Mouse (Mus musculus) lung, embryonic 15.5 days (tissue): ENCODE results near the gene Tub. TPM values are rescaled to one million over a fixed set of nuclear protein-coding genes. Genes with fewer than 3 reads are reported as not detected.

ENCODE experiments used
- ATAC-seq: fragments of 200-750 bp; cut with Nextera tagmentation; 2 replicates; pipeline ENCODE4 v1.8.0; 2017; ENCODE audit warnings: moderate number of reproducible peaks, borderline replicate concordance; ENCODE audit not compliant: low FRiP score, low TSS enrichment; ENCODE audit errors: extremely low read depth
- H3K27ac ChIP-seq: fragments of 300-500 bp; sonication (generic); 2 replicates; pipeline ENCODE4 v1.5.1; 2015; ENCODE audit warnings: moderate library complexity, mild to moderate bottlenecking, inconsistent platforms
- H3K27me3 ChIP-seq: fragments of 300-500 bp; sonication (generic); 2 replicates; pipeline ENCODE4 v1.6.1; 2015; ENCODE audit warnings: inconsistent platforms
- H3K36me3 ChIP-seq: fragments of 300-500 bp; sonication (generic); 2 replicates; pipeline ENCODE4 v1.6.1; 2015; ENCODE audit warnings: inconsistent platforms
- H3K4me1 ChIP-seq: fragments of 300-500 bp; sonication (generic); 2 replicates; pipeline ENCODE4 v1.6.1; 2015; ENCODE audit warnings: inconsistent platforms
- H3K4me2 ChIP-seq: fragments of 300-500 bp; sonication (generic); 2 replicates; pipeline ENCODE4 v1.6.1; 2015; ENCODE audit warnings: inconsistent platforms, mild to moderate bottlenecking, moderate library complexity
- H3K4me3 ChIP-seq: fragments of 300-500 bp; sonication (generic); 2 replicates; pipeline ENCODE4 v1.5.1; 2015; ENCODE audit warnings: mild to moderate bottlenecking, inconsistent platforms
- H3K9ac ChIP-seq: fragments of 300-500 bp; sonication (generic); 2 replicates; pipeline ENCODE4 v1.6.1; 2015; ENCODE audit warnings: inconsistent platforms
- H3K9me3 ChIP-seq: fragments of 300-500 bp; sonication (generic); 2 replicates; pipeline ENCODE4 v1.6.1; 2016; ENCODE audit warnings: inconsistent platforms
- WGBS: fragments of 180-500 bp; shearing (Covaris S2); methylation state at CpG from one replicate; pipeline ENCODE4 v1.1.7; 2015; 5-methylcytosine and 5-hydroxymethylcytosine counted together
- polyA plus RNA-seq: library from polyadenylated mRNA; unstranded; fragments of >200 nt; fragmentation: Nextera tagmentation; extraction: Ambion mirVana; gene quantifications from 2 replicates; pipeline ENCODE4 v1.2.1, GENCODE M21; 2015

Tub gene
- polyA plus RNA-seq, 1 experiment from 2014 or later = 1.8 TPM

DNA sequence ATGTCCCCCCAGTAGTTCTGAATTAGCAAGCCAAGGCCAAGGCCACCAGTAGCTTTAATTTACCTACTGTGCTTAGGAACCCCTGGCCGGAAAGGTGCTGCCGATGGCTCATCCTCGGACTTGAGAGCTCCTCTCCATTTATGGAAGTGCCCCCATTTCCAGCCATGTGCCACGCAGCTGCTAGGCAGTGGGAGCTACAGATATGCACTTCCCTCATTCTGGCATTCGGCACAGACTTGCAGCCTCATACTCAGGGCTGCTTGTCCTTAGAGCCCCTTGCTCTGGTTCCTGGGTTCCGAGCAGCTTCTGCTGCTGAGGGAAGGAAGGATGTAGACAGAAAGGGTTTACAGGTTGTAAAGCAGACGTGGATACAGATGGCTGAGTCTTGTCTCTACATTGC lies 64.7 kb downstream of the Tub start:
- WGBS = 76% methylated on average over 7 of the region's 7 CpGs
- ATAC-seq = no peak
- peaks cover 29% of the 10 kb centered on the region for H3K27me3 ChIP-seq
- no peak overlapping the region for H3K9ac ChIP-seq
- no peaks in the 10 kb centered on the region for H3K36me3 ChIP-seq
- 0 out of 2 replicates have a peak, but pooled peaks cover 13% of the 10 kb centered on the region for H3K4me1 ChIP-seq
- H3K9me3 ChIP-seq = no peaks in the 10 kb centered on the region
- no peak overlapping the region for H3K4me2 ChIP-seq
- no peak overlapping the region for H3K27ac ChIP-seq
- no peak overlapping the region for H3K4me3 ChIP-seq

DNA sequence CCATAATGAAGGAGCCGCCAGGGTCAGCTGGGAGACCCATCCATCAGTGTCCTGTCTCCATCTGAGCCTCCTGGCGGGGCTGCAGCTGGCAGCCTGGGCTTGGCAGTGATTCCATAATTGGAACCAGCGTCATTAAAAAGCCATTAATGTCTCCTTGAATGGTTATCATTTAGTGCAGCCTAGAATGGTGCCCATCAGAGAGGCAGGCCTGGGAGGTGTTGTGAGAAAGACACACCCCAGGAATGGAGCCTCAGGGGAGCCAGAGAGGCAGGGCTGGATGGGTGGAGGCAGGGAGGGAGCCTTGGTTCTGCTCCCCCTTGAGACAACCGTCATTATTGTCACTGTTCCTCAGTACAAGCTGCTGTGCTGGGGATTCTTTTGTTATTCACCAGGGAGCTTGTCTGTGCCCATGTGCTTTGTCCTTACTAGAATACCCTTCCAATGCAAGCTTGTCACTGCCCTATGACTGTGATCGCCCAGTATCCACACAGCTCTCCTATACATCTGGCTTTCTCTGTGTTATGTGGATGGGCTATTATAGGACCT lies 66.3 kb downstream of the Tub start:
- no peak overlapping the region for H3K4me3 ChIP-seq
- H3K27me3 ChIP-seq = peaks cover 13% of the 10 kb centered on the region
- no peak overlapping the region for H3K9ac ChIP-seq
- no peaks in the 10 kb centered on the region for H3K36me3 ChIP-seq
- H3K9me3 ChIP-seq = no peaks in the 10 kb centered on the region
- ATAC-seq = no peak
- H3K4me2 ChIP-seq = no peak overlapping the region
- no peak overlapping the region for H3K27ac ChIP-seq
- H3K4me1 ChIP-seq = 0 out of 2 replicates have a peak, but pooled peaks cover under 1% of the 10 kb centered on the region
- 41% methylated on average over 5 of the region's 5 CpGs for WGBS

DNA sequence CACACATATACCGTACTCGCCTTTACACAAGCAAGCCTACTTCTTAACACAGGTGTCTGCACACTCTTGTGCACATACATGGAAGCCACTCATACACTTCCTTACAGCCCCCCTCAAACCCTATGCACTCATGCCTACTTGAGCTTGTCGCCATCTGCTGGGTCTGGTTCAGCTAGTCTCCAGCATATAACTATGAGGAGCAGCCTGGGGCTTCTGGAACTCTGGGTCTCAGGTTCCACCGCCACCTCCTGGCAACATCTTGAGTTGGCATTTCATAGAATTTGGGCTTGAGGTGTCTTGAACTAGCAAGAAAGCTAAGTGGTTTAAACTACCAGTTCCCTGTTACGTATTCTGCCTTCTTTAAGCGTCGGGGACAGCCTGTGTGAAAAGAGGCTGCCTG lies 69.1 kb downstream of the Tub start:
- H3K27ac ChIP-seq = no peak overlapping the region
- ATAC-seq = no peak
- no peaks in the 10 kb centered on the region for H3K36me3 ChIP-seq
- 77% methylated on average over 7 of the region's 7 CpGs for WGBS
- no peaks in the 10 kb centered on the region for H3K9me3 ChIP-seq
- H3K9ac ChIP-seq = no peak overlapping the region
- H3K4me1 ChIP-seq = no peaks in the 10 kb centered on the region
- no peak overlapping the region for H3K4me3 ChIP-seq
- H3K4me2 ChIP-seq = no peak overlapping the region
- no peaks in the 10 kb centered on the region for H3K27me3 ChIP-seq

DNA sequence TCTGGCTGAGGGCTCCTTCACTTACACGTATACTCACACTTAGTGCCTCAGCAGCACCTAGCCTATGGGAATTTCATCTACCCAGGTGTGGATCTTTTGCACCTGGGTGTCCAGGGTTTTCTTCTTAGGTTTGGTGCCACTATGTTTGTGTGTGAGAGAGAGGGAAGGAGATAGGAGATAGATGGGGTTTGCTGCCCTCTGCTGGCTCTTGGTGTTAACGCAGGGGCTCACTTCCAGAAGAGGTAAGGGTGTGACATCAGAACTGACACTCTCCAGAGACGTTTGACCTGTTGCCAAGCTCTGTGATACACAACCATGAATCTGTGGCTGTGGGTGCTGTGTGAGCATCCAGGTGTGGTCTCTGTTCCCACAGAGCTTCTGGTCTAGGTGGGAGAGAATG lies 71.3 kb downstream of the Tub start:
- H3K4me2 ChIP-seq = no peak overlapping the region
- no peak overlapping the region for H3K9ac ChIP-seq
- no peaks in the 10 kb centered on the region for H3K9me3 ChIP-seq
- ATAC-seq = no peak
- no peak overlapping the region for H3K27ac ChIP-seq
- H3K36me3 ChIP-seq = no peaks in the 10 kb centered on the region
- no peaks in the 10 kb centered on the region for H3K4me1 ChIP-seq
- H3K4me3 ChIP-seq = no peak overlapping the region
- H3K27me3 ChIP-seq = no peaks in the 10 kb centered on the region
- 9% methylated on average over 3 of the region's 3 CpGs for WGBS

DNA sequence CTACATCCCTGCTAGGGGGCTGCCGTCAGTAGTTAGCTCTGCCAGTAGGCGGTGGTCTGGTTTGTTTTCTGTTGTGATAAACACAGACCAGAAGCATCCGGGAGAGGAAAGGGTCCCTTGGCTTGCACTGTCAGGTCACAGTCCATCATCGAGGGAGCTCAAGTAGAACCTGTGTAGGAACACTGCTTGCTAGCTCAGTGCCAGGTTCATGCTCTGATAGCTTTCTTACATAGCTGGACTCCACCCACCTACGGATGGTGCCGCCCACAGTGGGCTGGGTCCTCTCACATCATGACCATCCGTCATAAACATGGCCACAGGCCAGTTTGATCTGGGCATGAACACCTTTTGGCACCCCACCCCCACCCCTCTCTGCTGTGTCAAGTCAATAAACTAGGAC lies 75.6 kb downstream of the Tub start:
- no peak overlapping the region for H3K27ac ChIP-seq

DNA sequence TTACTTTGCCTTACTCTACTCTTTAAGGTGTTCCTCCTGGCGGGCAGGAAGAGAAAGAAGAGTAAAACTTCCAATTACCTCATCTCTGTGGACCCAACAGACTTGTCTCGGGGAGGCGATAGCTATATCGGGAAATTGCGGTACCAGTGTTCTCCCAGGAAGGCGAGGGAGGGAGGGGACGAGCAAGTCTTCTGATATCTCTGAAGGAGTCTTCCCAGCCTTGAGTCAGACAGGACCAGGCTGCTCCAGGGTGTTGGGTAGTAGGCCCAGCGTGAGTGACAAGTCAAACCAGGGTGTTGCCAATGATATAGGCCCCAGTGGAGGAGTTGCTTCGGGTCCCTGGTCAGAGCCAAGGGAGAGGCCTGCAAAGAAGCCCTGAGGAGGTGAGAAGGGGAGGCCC lies 76.8 kb downstream of the Tub start:
- Histone ChIP-seq H3K4me1 (no peaks in the 10 kb centered on the region), H3K27me3 (no peaks in the 10 kb centered on the region), H3K36me3 (no peaks in the 10 kb centered on the region), H3K9ac (no peak overlapping the region), H3K4me2 (no peak overlapping the region), H3K4me3 (no peak overlapping the region), H3K27ac (no peak overlapping the region), H3K9me3 (no peaks in the 10 kb centered on the region)
- no peak for ATAC-seq
- WGBS = 87% methylated on average over 9 of the region's 9 CpGs

More for the DNA sequence above, 75.6 kb downstream of the Tub start:
- Histone ChIP-seq H3K9ac (no peak overlapping the region), H3K4me1 (no peaks in the 10 kb centered on the region), H3K9me3 (no peaks in the 10 kb centered on the region), H3K4me2 (no peak overlapping the region), H3K36me3 (no peaks in the 10 kb centered on the region), H3K4me3 (no peak overlapping the region), H3K27me3 (no peaks in the 10 kb centered on the region)
- WGBS = 69% methylated on average over 7 of the region's 7 CpGs
- ATAC-seq = no peak

DNA sequence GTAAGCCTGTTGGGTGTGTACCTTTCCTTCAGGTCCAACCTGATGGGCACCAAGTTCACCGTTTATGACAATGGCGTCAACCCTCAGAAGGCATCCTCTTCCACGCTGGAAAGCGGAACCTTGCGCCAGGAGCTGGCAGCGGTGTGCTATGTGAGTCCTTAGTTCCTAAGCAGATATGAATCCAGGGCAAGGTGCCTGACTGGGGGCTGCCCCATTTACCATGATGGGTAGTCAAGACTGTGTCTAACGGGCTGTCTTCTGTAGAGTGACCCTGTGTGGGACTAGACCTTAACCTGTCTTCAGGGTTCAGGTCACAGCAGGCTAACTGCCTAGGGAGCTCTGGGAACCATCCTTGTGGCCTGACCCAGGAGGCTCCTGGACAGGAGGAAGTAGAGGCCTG lies 77.6 kb downstream of the Tub start:
- 93% methylated on average over 7 of the region's 7 CpGs for WGBS
- no peak overlapping the region for H3K27ac ChIP-seq
- H3K4me3 ChIP-seq = no peak overlapping the region
- ATAC-seq = no peak
- no peak overlapping the region for H3K9ac ChIP-seq
- H3K36me3 ChIP-seq = no peaks in the 10 kb centered on the region
- H3K27me3 ChIP-seq = no peaks in the 10 kb centered on the region
- no peak overlapping the region for H3K4me2 ChIP-seq
- no peaks in the 10 kb centered on the region for H3K9me3 ChIP-seq
- H3K4me1 ChIP-seq = no peaks in the 10 kb centered on the region

DNA sequence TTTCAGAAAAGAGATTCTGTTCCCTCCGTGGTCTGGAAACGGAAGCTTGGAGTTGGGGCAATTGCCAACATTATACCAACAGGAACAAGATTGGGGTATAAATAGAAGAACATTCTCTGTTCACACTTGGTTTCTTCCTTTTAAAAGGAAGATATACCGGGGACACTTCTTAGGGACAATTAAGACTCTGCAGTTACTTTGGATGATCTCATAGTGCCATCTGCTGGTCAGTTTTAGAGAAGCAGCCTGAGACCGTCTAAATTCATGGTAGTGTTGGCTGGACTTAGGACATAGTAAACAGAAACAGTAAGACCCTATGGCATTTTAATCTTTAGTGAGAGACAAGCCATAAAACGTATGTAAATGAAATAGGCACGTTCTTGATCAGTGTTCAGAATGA lies 78.1 kb downstream of the Tub start:
- ATAC-seq = no peak
- Histone ChIP-seq H3K9ac (no peak overlapping the region), H3K4me2 (no peak overlapping the region), H3K4me3 (no peak overlapping the region), H3K9me3 (no peaks in the 10 kb centered on the region), H3K27ac (no peak overlapping the region), H3K4me1 (no peaks in the 10 kb centered on the region), H3K36me3 (no peaks in the 10 kb centered on the region), H3K27me3 (no peaks in the 10 kb centered on the region)
- WGBS = 25% methylated on average over 6 of the region's 6 CpGs

DNA sequence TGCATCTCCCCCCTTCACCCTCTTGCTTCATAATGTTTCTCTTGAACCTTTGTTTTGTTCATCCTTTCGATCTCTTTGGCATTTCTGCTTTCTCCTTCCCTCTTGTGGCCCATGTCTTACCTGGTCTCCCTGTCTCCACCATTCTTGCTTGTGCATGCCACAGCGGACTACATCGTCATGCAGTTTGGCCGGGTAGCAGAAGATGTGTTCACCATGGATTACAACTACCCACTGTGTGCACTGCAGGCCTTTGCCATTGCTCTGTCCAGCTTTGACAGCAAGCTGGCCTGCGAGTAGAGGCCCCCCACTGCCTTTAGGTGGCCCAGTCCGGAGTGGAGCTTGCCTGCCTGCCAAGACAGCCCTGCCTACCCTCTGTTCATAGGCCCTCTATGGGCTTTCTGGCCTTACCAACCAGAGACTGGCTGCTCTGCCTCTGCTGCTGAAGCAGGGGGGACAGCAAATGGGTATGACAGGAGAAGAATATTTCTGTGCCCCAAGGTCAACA lies 79.9 kb downstream of the Tub start:
- 86% methylated on average over 6 of the region's 6 CpGs for WGBS
- no peak overlapping the region for H3K9ac ChIP-seq
- H3K4me1 ChIP-seq = no peaks in the 10 kb centered on the region
- H3K27ac ChIP-seq = no peak overlapping the region
- no peak overlapping the region for H3K4me2 ChIP-seq
- no peaks in the 10 kb centered on the region for H3K36me3 ChIP-seq
- no peak for ATAC-seq
- H3K9me3 ChIP-seq = no peaks in the 10 kb centered on the region
- H3K27me3 ChIP-seq = no peaks in the 10 kb centered on the region
- no peak overlapping the region for H3K4me3 ChIP-seq

DNA sequence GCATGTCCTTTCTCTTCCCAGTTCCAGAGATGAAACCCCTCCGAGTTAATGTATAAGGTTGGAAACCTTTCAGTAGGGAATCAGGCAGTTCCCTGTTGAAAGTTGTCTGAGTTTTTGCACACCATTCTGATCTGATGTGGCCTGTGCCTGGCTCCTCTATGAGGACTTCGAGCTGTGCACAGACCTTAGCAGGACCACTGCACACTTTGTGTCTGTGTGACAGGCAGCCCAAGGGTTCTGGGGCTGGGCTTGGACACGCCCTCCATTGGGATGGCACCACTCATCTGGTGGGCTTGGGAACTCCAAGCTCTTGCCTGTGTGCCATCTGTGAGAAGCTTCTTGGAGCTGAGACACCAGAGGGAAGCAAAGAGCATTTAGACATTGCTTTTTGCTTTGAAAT lies 81.2 kb downstream of the Tub start:
- no peak for ATAC-seq

DNA sequence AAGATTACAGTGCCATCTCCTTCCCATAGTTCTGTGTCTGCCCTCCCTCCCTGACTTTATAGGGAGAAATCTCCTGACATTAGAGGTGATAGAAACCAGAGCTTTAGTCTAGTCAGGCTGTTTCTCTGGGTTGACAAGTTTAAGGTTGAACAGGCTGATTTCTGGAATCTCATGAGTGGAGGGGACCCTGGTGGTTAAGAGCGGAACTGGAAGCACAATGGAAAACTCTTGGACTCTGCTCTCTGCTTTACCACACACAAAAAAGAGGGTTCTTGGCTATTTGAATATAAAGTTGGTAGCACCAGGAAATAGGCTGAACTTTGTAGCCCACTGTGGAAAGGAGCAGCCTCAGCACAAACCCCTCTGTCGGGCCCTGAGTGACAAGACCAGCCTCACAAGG lies 81.9 kb downstream of the Tub start:
- 77% methylated on average over 2 of the region's 2 CpGs for WGBS
- no peak for ATAC-seq
- no peak overlapping the region for H3K4me3 ChIP-seq
- H3K9me3 ChIP-seq = no peaks in the 10 kb centered on the region
- no peaks in the 10 kb centered on the region for H3K27me3 ChIP-seq
- no peaks in the 10 kb centered on the region for H3K4me1 ChIP-seq
- no peak overlapping the region for H3K9ac ChIP-seq
- no peak overlapping the region for H3K27ac ChIP-seq
- H3K4me2 ChIP-seq = no peak overlapping the region
- H3K36me3 ChIP-seq = no peaks in the 10 kb centered on the region

More for the DNA sequence above, 81.2 kb downstream of the Tub start:
- WGBS = 76% methylated on average over 3 of the region's 3 CpGs
- H3K27ac ChIP-seq = no peak overlapping the region
- no peaks in the 10 kb centered on the region for H3K27me3 ChIP-seq
- no peak overlapping the region for H3K4me2 ChIP-seq
- no peaks in the 10 kb centered on the region for H3K36me3 ChIP-seq
- no peaks in the 10 kb centered on the region for H3K9me3 ChIP-seq
- no peak overlapping the region for H3K9ac ChIP-seq
- H3K4me3 ChIP-seq = no peak overlapping the region
- H3K4me1 ChIP-seq = no peaks in the 10 kb centered on the region

DNA sequence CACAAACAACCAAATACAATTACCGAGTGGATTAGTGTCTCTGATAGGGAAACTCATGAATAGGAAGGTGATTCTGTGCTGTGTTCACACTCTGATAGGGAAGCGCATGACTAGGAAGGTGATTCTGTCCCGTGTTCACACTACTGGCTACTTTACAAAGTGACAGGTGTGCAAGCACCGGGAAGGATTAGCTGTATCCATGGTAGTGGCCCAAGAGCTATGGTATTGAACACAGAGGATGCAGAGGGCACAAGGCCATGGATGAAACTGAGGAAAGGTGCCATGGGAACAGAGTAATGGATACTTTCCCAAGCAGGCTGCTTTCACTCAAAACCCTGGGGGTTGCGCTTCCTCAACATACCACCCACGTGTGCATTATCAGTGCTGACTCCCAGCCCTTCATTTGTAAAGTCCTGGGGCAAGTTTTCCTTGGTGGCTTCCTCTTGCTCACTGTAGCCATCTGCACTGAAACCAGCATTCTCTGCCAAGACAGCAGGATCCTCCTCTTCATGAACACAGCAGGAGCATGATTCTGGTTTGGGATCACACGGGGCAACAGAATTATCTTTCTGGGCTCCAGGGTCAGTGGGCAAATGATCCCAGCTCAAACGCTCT lies 88.1 kb downstream of the Tub start:
- no peak overlapping the region for H3K4me2 ChIP-seq
- H3K27me3 ChIP-seq = no peaks in the 10 kb centered on the region
- H3K4me1 ChIP-seq = no peaks in the 10 kb centered on the region
- H3K36me3 ChIP-seq = no peaks in the 10 kb centered on the region
- 72% methylated on average over 8 of the region's 8 CpGs for WGBS
- H3K4me3 ChIP-seq = no peak overlapping the region
- no peak for ATAC-seq
- no peak overlapping the region for H3K27ac ChIP-seq
- H3K9ac ChIP-seq = no peak overlapping the region
- no peaks in the 10 kb centered on the region for H3K9me3 ChIP-seq
